Mouse (Mus musculus) liver, embryonic 13.5 days (tissue): ENCODE results near the gene Tmem230. TPM values are rescaled to one million over a fixed set of nuclear protein-coding genes. Genes with fewer than 3 reads are reported as not detected.
A peak's percentile ranks its signal among the peaks of the same experiment; 100 is the strongest.
"Not testable (repeated sequence)": the region's sequence is repeated elsewhere in the genome, so short reads cannot be mapped to it uniquely, and the experiment has no call there.

ENCODE experiments used
- ATAC-seq: fragments of 200-750 bp; cut with Nextera tagmentation; 2 replicates; pipeline ENCODE4 v1.8.0; 2017; ENCODE audit warnings: low read depth, mild to moderate bottlenecking, moderate number of reproducible peaks, moderate library complexity
- DNase-seq: peaks from one replicate; pipeline ENCODE4 v3.0.0; 2022
- H3K27ac ChIP-seq: fragments of 300-500 bp; sonication (generic); 2 replicates; pipeline ENCODE4 v1.5.1; 2015; ENCODE audit warnings: moderate library complexity, mild to moderate bottlenecking, inconsistent platforms
- H3K27me3 ChIP-seq: fragments of 300-500 bp; sonication (generic); 2 replicates; pipeline ENCODE4 v1.6.1; 2015; ENCODE audit warnings: mild to moderate bottlenecking, inconsistent platforms
- H3K36me3 ChIP-seq: fragments of 300-500 bp; sonication (generic); 2 replicates; pipeline ENCODE4 v1.6.1; 2015; ENCODE audit warnings: mild to moderate bottlenecking, inconsistent platforms
- H3K4me1 ChIP-seq: fragments of 300-500 bp; sonication (generic); replicated peaks from 2 replicates; pipeline ENCODE4 v1.6.1; 2015; ENCODE audit warnings: inconsistent platforms
- H3K4me2 ChIP-seq: fragments of 300-500 bp; sonication (generic); 2 replicates; pipeline ENCODE4 v1.6.1; 2015; ENCODE audit warnings: inconsistent platforms, mild to moderate bottlenecking, moderate library complexity
- H3K4me3 ChIP-seq: fragments of 300-500 bp; sonication (generic); replicated peaks from 2 replicates; pipeline ENCODE4 v1.5.1; 2015; ENCODE audit warnings: mild to moderate bottlenecking, inconsistent platforms
- H3K9ac ChIP-seq: fragments of 300-500 bp; sonication (generic); 2 replicates; pipeline ENCODE4 v1.6.1; 2015; ENCODE audit warnings: mild to moderate bottlenecking, inconsistent platforms
- H3K9me3 ChIP-seq: fragments of 300-500 bp; sonication (generic); replicated peaks from 2 replicates; pipeline ENCODE4 v1.6.1; 2016; ENCODE audit warnings: inconsistent platforms
- WGBS: fragments of 180-500 bp; shearing (Covaris S2); methylation state at CpG from one replicate; pipeline ENCODE4 v1.1.7; 2015; ENCODE audit not compliant: insufficient replicate concordance; 5-methylcytosine and 5-hydroxymethylcytosine counted together
- polyA plus RNA-seq: library from polyadenylated mRNA; unstranded; fragments of >200 nt; fragmentation: Nextera tagmentation; extraction: Ambion mirVana; gene quantifications from 2 replicates; pipeline ENCODE4 v1.2.1, GENCODE M21; 2015

Tmem230 gene
- 17.5 and 21.7 TPM in 2 replicates for polyA plus RNA-seq

- peak within 1 kb of the TSS; percentile 82 for H3K4me2 ChIP-seq
- no peaks in the 10 kb centered on the region for H3K27me3 ChIP-seq
- ATAC-seq (peak; percentile 84), DNase-seq (peak; percentile 92)
- H3K36me3 ChIP-seq = peaks cover 79% of the 10 kb centered on the region
- H3K9me3 ChIP-seq = no peaks in the 10 kb centered on the region
- 4% methylated on average over 49 of the region's 50 CpGs for WGBS
- peak within 1 kb of the TSS; percentile 72 for H3K4me3 ChIP-seq
- peaks cover 49% of the 10 kb centered on the region for H3K4me1 ChIP-seq
- peak within 1 kb of the TSS; percentile 86 for H3K27ac ChIP-seq
- H3K9ac ChIP-seq = peak within 1 kb of the TSS; percentile 81
Measured at GRCm38 (mm10) chr2:132247539-132248313, at the start of gene Tmem230. Gene Tmem230, minus strand, starts transcription at chr2:132247807.

- no peak for DNase-seq
- Histone ChIP-seq H3K36me3 (peaks cover 46% of the 10 kb centered on the region), H3K4me3 (no peak overlapping the region), H3K27me3 (no peaks in the 10 kb centered on the region), H3K9ac (no peak overlapping the region), H3K27ac (no peak overlapping the region), H3K4me2 (no peak overlapping the region), H3K4me1 (peaks cover 30% of the 10 kb centered on the region), H3K9me3 (no peaks in the 10 kb centered on the region)
- 51% methylated on average over 10 of the region's 10 CpGs for WGBS
- no peak for ATAC-seq
Measured at GRCm38 (mm10) chr2:132293694-132294450, 46.3 kb upstream of the Tmem230 start.

GRCm38 (mm10) chr2:132292083-132292482 is 44.5 kb upstream of the Tmem230 start:
- Histone ChIP-seq H3K4me1 (peaks cover 30% of the 10 kb centered on the region), H3K9ac (no peak overlapping the region), H3K27me3 (no peaks in the 10 kb centered on the region), H3K4me3 (no peak overlapping the region), H3K27ac (no peak overlapping the region), H3K4me2 (no peak overlapping the region), H3K9me3 (no peaks in the 10 kb centered on the region), H3K36me3 (peaks cover 32% of the 10 kb centered on the region)
- DNase-seq (no peak), ATAC-seq (no peak)
- WGBS = 23% methylated on average over 4 of the region's 4 CpGs

- peaks cover 31% of the 10 kb centered on the region for H3K36me3 ChIP-seq
- peaks cover 30% of the 10 kb centered on the region for H3K4me1 ChIP-seq
- 73% methylated on average over 3 of the region's 3 CpGs for WGBS
- ATAC-seq (no peak), DNase-seq (no peak)
- H3K4me2 ChIP-seq = no peak overlapping the region
- no peak overlapping the region for H3K9ac ChIP-seq
- H3K4me3 ChIP-seq = no peak overlapping the region
- no peaks in the 10 kb centered on the region for H3K27me3 ChIP-seq
- H3K9me3 ChIP-seq = no peaks in the 10 kb centered on the region
- H3K27ac ChIP-seq = no peak overlapping the region
Measured at GRCm38 (mm10) chr2:132291265-132291664, 43.7 kb upstream of the Tmem230 start.

GRCm38 (mm10) chr2:132290808-132291207 is 43.2 kb upstream of the Tmem230 start:
- Histone ChIP-seq H3K9ac (no peak overlapping the region), H3K4me3 (no peak overlapping the region), H3K36me3 (peaks cover 26% of the 10 kb centered on the region), H3K27me3 (no peaks in the 10 kb centered on the region), H3K9me3 (no peaks in the 10 kb centered on the region), H3K27ac (no peak overlapping the region), H3K4me1 (peaks cover 30% of the 10 kb centered on the region), H3K4me2 (no peak overlapping the region)
- 70% methylated on average over 6 of the region's 6 CpGs for WGBS
- no peak for DNase-seq
- no peak for ATAC-seq

GRCm38 (mm10) chr2:132289213-132289612 is 41.6 kb upstream of the Tmem230 start:
- H3K9ac ChIP-seq, ATAC-seq, H3K4me2 ChIP-seq, H3K27me3 ChIP-seq, H3K9me3 ChIP-seq, H3K4me3 ChIP-seq, DNase-seq, H3K27ac ChIP-seq: not testable (repeated sequence)
- 10% methylated on average over 5 of the region's 7 CpGs for WGBS
- peaks cover 45% of the 10 kb centered on the region for H3K4me1 ChIP-seq
- peaks cover 14% of the 10 kb centered on the region for H3K36me3 ChIP-seq

- H3K4me3 ChIP-seq = no peak overlapping the region
- no peak overlapping the region for H3K4me2 ChIP-seq
- 74% methylated on average over 9 of the region's 9 CpGs for WGBS
- DNase-seq (no peak), ATAC-seq (no peak)
- H3K27ac ChIP-seq = no peak overlapping the region
- H3K9me3 ChIP-seq = no peaks in the 10 kb centered on the region
- no peak overlapping the region for H3K9ac ChIP-seq
- 0 out of 2 replicates have a peak, but pooled peaks cover 3% of the 10 kb centered on the region for H3K36me3 ChIP-seq
- H3K27me3 ChIP-seq = no peaks in the 10 kb centered on the region
- H3K4me1 ChIP-seq = peaks cover 52% of the 10 kb centered on the region
Measured at GRCm38 (mm10) chr2:132286376-132287076, 38.9 kb upstream of the Tmem230 start.

GRCm38 (mm10) chr2:132285722-132286121 is 38.1 kb upstream of the Tmem230 start:
- DNase-seq, H3K4me3 ChIP-seq, H3K36me3 ChIP-seq, H3K9me3 ChIP-seq, H3K4me2 ChIP-seq, H3K27ac ChIP-seq, H3K9ac ChIP-seq, ATAC-seq, H3K27me3 ChIP-seq: not testable (repeated sequence)
- 50% methylated on average over 5 of the region's 5 CpGs for WGBS
- H3K4me1 ChIP-seq = peaks cover 48% of the 10 kb centered on the region

- no peak overlapping the region for H3K9ac ChIP-seq
- WGBS = 50% methylated on average over 12 of the region's 12 CpGs
Measured at GRCm38 (mm10) chr2:132284492-132285139, 37.0 kb upstream of the Tmem230 start.

GRCm38 (mm10) chr2:132283236-132284070 is 35.8 kb upstream of the Tmem230 start:
- peaks cover 56% of the 10 kb centered on the region for H3K4me1 ChIP-seq
- H3K27ac ChIP-seq = peak overlapping the region; percentile 41; the same call in 1 of the 2 replicates
- H3K36me3 ChIP-seq = 0 out of 2 replicates have a peak, but pooled peaks cover 3% of the 10 kb centered on the region
- H3K9ac ChIP-seq = 0 out of 2 replicates have a peak overlapping the region, but pooled peaks have one; percentile 9
- WGBS = 55% methylated on average over 15 of the region's 15 CpGs
- no peaks in the 10 kb centered on the region for H3K9me3 ChIP-seq
- H3K4me2 ChIP-seq = no peak overlapping the region
- no peaks in the 10 kb centered on the region for H3K27me3 ChIP-seq
- ATAC-seq = peak; percentile 56
- no peak for DNase-seq
- H3K4me3 ChIP-seq = no peak overlapping the region

More at GRCm38 (mm10) chr2:132284492-132285139, 37.0 kb upstream of the Tmem230 start:
- Histone ChIP-seq H3K27ac (peak overlapping the region; percentile 68), H3K4me1 (peaks cover 49% of the 10 kb centered on the region), H3K36me3 (0 out of 2 replicates have a peak, but pooled peaks cover 3% of the 10 kb centered on the region), H3K4me3 (no peak overlapping the region), H3K9me3 (no peaks in the 10 kb centered on the region), H3K4me2 (0 out of 2 replicates have a peak overlapping the region, but pooled peaks have one; percentile 6), H3K27me3 (no peaks in the 10 kb centered on the region)
- ATAC-seq (peak; percentile 64), DNase-seq (no peak)
